Mouse (Mus musculus) limb, embryonic 10.5 days (tissue): ENCODE results near the gene Gm12695. TPM values are rescaled to one million over a fixed set of nuclear protein-coding genes. Genes with fewer than 3 reads are reported as not detected.

ENCODE experiments used
- DNase-seq: peaks from one replicate; pipeline ENCODE4 v3.0.0-alpha.2; 2017; ENCODE audit warnings: low spot score
- H3K27ac ChIP-seq: fragments of 300-500 bp; sonication (generic); 2 replicates; pipeline ENCODE4 v1.5.1; 2016; ENCODE audit warnings: mild to moderate bottlenecking
- H3K27me3 ChIP-seq: fragments of 300-500 bp; sonication (generic); 2 replicates; pipeline ENCODE4 v1.6.1; 2016; ENCODE audit warnings: low read depth, mild to moderate bottlenecking; ENCODE audit not compliant: poor library complexity, severe bottlenecking
- H3K36me3 ChIP-seq: fragments of 300-500 bp; sonication (generic); 2 replicates; pipeline ENCODE4 v1.6.1; 2016; ENCODE audit warnings: mild to moderate bottlenecking, moderate library complexity
- H3K4me1 ChIP-seq: fragments of 300-500 bp; sonication (generic); 2 replicates; pipeline ENCODE4 v1.6.1; 2016
- H3K4me3 ChIP-seq: fragments of 300-500 bp; sonication (generic); 2 replicates; pipeline ENCODE4 v1.5.1; 2016; ENCODE audit warnings: mild to moderate bottlenecking, moderate library complexity
- H3K9me3 ChIP-seq: fragments of 300-500 bp; sonication (generic); replicated peaks from 2 replicates; pipeline ENCODE4 v1.6.1; 2016; ENCODE audit warnings: mild to moderate bottlenecking
- WGBS: fragments of 180-500 bp; shearing (Covaris S2); methylation state at CpG from one replicate; pipeline ENCODE4 v1.1.7; 2016; 5-methylcytosine and 5-hydroxymethylcytosine counted together
- polyA plus RNA-seq: library from polyadenylated mRNA; unstranded; fragments of >200 nt; fragmentation: Nextera tagmentation; extraction: Ambion mirVana; gene quantifications from 2 replicates; pipeline ENCODE4 v1.2.1, GENCODE M21; 2016

Gene Gm12695
- polyA plus RNA-seq: not detected in 2 replicates

DNA sequence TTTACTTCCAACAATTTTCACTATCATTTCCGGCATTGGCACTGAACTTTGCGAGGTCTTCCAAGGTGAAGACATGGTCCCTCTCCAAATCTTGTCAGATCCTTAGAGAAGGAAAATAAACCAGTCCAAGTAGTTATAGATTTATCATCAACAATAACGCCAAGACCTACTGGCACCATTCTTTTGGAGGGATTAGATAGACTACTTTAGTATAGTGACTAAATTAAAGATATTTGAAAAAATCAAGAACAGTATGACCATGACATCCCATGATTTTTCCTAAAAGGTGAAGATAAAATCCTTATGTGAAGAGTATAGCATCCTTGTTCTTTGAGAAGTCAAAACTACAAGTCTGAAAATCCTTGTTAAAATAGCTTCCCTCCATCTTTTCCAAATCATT lies at the start of gene Gm12695:
Gene Gm12695, minus strand, starts transcription at position 101 of the 400 bp plus-strand sequence.
- WGBS: 94% methylated on average over 3 of the region's 3 CpGs
- Histone ChIP-seq H3K4me3 (no peak within 1 kb of the TSS), H3K27ac (no peak within 1 kb of the TSS), H3K9me3 (no peaks in the 10 kb centered on the region), H3K36me3 (no peaks in the 10 kb centered on the region), H3K4me1 (peaks cover 13% of the 10 kb centered on the region), H3K27me3 (no peaks in the 10 kb centered on the region)
- no peak for DNase-seq

DNA sequence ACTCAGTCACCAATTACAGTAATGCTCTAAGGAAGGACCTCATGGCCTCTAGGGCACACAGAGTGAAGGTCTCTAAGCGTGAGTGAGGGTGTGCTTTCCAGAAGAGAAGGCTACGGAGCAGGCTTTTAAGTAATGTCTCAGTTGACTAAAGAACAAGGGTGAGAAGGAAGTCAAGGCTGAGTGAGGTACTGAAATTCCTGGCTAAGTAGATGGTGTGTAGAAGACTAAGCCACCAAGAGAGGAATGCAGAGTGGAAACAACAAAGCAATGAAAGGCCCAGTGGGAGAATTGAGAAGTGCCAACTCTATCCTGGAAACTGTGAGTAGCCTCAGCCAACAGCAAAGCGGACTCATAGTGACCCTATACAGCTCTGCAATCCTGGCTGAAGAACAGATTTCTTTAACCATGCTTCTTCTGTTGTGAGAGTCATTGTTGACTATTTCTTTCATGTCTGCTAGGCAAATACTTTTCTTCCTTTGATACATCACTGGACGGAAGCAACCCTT lies 40.6 kb upstream of the Gm12695 start:
- WGBS: 91% methylated on average over 4 of the region's 4 CpGs
- DNase-seq: no peak
- Histone ChIP-seq H3K9me3 (no peaks in the 10 kb centered on the region), H3K27me3 (no peaks in the 10 kb centered on the region), H3K4me1 (no peaks in the 10 kb centered on the region), H3K27ac (no peak overlapping the region), H3K36me3 (no peaks in the 10 kb centered on the region), H3K4me3 (no peak overlapping the region)

DNA sequence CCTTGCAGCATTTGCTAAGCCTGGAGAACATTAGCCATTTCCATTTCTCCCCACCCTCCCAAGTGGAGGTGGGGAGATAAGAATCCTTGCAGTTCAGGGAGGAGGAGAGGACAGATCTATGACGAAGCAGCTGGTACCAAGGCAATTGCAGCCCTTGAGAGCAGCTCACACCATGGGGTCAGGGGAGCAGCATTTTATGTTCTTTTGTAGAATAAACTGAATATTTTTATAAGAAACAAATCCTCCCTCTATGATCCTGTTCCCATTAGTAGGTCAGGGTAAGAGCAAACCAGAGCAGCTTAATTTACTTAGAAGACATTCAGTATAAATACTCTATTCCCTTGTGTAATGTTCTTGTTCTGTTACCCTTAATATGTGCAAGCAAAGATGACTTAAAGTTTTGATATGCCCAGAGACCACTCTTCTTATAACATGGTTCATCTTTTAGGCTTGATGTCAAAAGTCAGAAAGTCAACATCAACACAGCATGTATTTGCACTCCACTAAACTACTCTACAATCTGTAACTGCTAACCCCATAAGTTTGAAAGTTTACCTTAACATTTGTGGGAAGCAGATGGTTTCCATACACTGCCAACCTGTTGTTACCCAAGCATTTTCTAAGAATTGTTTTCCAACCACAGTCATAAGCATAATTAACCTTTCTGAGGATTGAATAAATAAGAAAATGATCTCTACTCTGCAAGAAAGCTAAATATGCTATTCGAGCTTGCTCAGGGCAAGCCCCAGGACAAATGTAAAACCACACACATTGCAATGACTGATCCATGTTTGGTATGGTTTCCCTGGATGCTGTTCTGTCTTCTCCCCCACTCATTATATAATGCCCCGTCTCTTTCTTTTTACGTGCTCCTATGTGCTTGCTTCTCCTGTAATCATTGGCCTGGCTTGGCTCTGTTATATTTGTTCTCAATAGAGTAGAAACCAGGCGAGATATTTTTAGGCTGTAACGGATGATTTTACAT lies 22.1 kb upstream of the Gm12695 start:
- Histone ChIP-seq H3K4me1 (no peaks in the 10 kb centered on the region), H3K27ac (no peak overlapping the region), H3K27me3 (no peaks in the 10 kb centered on the region), H3K9me3 (no peaks in the 10 kb centered on the region), H3K4me3 (no peak overlapping the region), H3K36me3 (no peaks in the 10 kb centered on the region)
- DNase-seq: no peak
- WGBS: 82% methylated on average over 6 of the region's 6 CpGs

DNA sequence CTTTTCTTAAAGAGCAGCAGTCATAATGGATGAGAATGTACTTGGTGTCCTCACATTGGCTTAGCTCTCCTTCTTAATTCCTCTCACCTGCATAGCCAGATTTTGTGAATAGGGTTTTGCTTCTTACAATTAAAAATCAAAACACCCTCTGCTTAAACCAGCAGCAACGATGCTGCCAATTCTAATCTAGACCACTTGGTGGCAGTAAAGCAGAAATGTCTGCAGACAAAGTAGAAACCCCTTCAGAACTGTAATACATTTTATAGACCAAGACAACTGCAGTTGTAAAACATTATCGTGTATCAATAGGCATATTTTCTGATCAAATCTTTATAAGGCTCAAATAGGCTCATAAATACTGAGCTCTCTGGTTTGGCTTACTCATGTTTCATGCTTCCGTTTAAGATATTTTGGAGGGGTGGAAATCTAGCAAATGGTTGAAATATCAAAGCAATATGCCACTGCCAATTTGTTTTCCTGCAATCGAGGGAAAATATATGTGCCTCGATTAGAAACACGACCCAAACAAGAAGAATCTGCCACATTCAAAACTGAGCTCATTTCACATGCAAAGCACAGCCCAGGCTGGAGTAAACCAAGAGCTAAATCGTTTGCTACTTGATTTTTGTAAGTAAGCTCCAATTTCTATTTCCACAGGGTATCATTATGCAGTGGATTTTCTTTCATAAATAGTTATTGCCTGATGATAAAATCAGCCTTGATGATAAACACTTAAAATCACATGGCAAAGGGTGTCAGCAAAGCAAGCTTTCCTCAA lies 14.6 kb upstream of the Gm12695 start:
- no peaks in the 10 kb centered on the region for H3K36me3 ChIP-seq
- DNase-seq: no peak
- 49% methylated on average over 7 of the region's 7 CpGs for WGBS
- no peak overlapping the region for H3K27ac ChIP-seq
- no peak overlapping the region for H3K4me3 ChIP-seq
- H3K9me3 ChIP-seq: no peaks in the 10 kb centered on the region
- H3K4me1 ChIP-seq: no peaks in the 10 kb centered on the region
- no peaks in the 10 kb centered on the region for H3K27me3 ChIP-seq

DNA sequence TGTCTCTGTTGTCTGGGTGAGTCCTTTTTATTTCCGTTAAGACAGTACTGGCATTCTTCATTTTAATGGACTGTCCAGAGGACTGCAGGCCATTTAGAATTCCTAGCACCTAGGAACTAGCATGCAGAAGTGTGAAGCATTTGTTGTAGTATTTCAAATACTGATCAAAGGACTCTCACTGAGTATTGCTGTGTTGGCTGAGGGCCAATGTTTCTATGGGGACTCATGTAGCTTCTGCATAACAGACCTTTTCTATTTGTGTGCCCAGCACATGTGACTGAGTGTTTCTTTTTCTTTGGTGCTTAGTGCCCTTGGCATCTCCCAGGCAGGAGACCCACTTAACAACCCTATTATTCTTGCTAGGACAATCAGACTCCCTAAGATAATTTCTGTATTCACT lies 12.6 kb upstream of the Gm12695 start:
- no peak overlapping the region for H3K27ac ChIP-seq
- H3K4me3 ChIP-seq: no peak overlapping the region
- no peaks in the 10 kb centered on the region for H3K4me1 ChIP-seq
- no peak for DNase-seq
- WGBS: 75% methylated on average over 1 of the region's 1 CpGs
- H3K36me3 ChIP-seq: no peaks in the 10 kb centered on the region
- no peaks in the 10 kb centered on the region for H3K27me3 ChIP-seq
- no peaks in the 10 kb centered on the region for H3K9me3 ChIP-seq

DNA sequence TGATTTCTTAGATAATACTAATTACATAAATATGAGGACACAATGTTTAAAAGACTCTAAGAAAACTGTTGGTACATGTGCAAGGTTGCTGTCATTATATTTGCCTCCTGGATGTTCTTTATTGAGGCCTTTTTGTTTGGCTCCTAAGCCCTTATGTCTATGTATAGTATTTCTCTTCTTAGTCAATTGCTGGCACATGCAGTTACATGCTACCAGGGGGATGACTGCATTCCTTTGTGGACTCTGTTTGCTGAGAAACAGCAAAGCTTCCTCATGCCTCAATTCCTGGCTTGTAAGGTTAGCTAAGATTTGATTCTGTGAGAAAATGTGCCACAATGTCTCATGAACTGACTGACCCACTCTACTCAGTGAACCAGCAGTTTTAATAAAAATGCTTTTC lies 6.3 kb upstream of the Gm12695 start:
- H3K36me3 ChIP-seq: no peaks in the 10 kb centered on the region
- no peak for DNase-seq
- peaks cover 12% of the 10 kb centered on the region for H3K4me1 ChIP-seq
- no peaks in the 10 kb centered on the region for H3K9me3 ChIP-seq
- H3K4me3 ChIP-seq: no peak overlapping the region
- H3K27ac ChIP-seq: no peak overlapping the region
- no peaks in the 10 kb centered on the region for H3K27me3 ChIP-seq

DNA sequence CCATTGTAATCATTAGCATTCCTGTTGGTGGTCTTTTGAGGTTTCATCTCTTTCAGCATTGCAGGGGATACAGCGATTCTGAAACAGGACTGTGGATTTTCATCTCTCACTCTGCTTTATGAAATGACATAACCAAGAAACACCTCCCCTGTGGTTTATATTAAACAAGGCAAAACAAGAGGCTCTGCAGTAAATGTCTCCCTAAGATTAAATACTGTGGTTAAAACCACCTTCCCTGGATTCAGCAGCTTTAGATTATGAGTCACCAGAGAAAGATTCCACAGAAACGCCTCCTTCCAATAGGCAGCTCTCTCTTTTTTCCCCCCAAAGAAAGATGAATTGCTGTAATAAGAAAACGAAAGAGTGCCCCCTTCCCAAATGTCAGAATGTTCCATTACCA lies 4.9 kb upstream of the Gm12695 start:
- no peaks in the 10 kb centered on the region for H3K27me3 ChIP-seq
- H3K9me3 ChIP-seq: no peaks in the 10 kb centered on the region
- H3K4me3 ChIP-seq: no peak overlapping the region
- DNase-seq: no peak
- H3K27ac ChIP-seq: no peak overlapping the region
- H3K36me3 ChIP-seq: no peaks in the 10 kb centered on the region
- WGBS: 59% methylated on average over 3 of the region's 3 CpGs
- H3K4me1 ChIP-seq: peaks cover 13% of the 10 kb centered on the region

DNA sequence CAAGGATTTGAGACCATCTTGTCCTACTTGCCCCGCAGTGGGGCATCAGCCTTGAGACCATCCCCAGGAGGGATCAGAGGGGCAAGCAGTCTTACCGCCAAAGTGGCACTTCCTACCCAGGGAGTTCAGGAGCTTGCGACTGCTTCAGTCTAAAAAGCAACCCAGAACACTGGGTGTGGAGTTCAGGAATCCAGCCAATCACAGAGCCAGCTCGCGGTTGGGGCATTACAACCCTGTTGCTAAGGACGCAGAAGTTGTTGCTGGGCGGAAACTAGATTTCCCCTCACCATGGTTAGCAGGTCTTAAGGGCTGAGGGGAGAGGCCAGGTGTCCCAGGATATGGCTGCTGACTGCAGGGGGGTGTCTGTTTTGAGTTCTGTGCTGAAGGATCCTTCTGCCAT lies 1.6 kb upstream of the Gm12695 start:
- no peaks in the 10 kb centered on the region for H3K9me3 ChIP-seq

DNA sequence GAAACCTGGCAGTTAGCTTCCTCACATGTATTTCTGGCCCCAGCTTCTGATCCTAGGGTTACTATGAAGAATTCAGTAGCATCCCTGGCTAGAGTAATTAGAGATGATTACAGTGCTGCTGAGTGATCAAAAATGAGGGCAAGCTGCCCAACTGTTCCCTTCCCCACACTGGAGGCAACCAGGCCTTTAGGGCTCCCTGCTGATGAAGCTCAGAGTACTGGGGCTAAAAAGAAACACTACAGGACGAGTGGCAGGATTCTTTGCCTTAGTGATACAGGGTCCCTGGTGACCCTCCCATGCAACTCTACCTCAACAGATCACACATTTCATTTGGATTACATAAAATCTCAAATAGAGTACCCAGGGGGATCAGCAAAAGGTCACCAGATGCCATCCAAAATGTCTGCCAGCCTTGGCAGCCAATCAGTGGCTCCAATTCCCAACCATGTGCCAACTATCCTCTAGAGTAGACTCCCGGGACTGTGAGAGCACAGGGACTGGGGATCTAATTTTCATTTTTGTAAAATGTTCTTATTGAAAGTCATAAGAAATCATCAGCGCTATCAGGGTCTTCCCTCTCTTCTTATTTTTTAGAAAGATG lies 11.9 kb downstream of the Gm12695 start:
- Histone ChIP-seq H3K4me3 (no peak overlapping the region), H3K9me3 (no peaks in the 10 kb centered on the region), H3K36me3 (no peaks in the 10 kb centered on the region), H3K27me3 (no peaks in the 10 kb centered on the region), H3K4me1 (no peaks in the 10 kb centered on the region), H3K27ac (no peak overlapping the region)
- no peak for DNase-seq
- 82% methylated on average over 3 of the region's 3 CpGs for WGBS

More for the DNA sequence above, 1.6 kb upstream of the Gm12695 start:
- no peak overlapping the region for H3K4me3 ChIP-seq
- H3K4me1 ChIP-seq: peaks cover 13% of the 10 kb centered on the region
- H3K36me3 ChIP-seq: no peaks in the 10 kb centered on the region
- no peak overlapping the region for H3K27ac ChIP-seq
- H3K27me3 ChIP-seq: no peaks in the 10 kb centered on the region
- 13% methylated on average over 7 of the region's 7 CpGs for WGBS
- peak; percentile 40 for DNase-seq

DNA sequence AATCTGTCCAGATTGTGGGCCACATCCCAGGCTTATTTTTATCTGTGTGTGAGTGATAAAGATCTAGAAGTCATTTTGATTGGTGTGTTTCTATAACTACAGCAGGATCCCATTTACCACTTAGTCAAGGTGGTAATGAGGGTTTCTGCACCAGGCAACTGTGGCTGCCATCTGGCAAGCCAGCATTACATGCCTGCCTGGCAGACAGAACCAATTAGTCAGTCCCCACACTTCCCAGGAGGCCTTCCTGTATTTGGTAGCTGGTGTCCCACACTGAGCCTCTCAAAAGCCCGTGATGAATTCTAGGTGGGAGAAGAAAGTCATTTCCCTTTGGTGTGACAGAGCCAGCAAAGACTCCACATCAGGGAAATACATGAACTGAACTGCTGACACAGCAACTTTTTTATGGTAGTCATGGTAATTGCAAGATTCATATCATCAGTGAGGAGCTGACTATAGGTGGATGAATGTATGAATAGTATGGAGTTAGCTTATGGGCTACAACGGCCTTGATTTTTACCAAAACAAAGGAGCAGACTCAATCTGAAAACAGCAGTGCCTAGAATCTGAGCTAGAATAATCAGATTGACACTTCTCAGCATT lies 18.5 kb downstream of the Gm12695 start:
- H3K4me1 ChIP-seq: peaks cover 8% of the 10 kb centered on the region
- WGBS: 51% methylated on average over 2 of the region's 2 CpGs
- no peaks in the 10 kb centered on the region for H3K36me3 ChIP-seq
- H3K4me3 ChIP-seq: no peak overlapping the region
- no peaks in the 10 kb centered on the region for H3K27me3 ChIP-seq
- H3K9me3 ChIP-seq: no peaks in the 10 kb centered on the region
- peak; percentile 50 for DNase-seq
- peak overlapping the region; percentile 61 for H3K27ac ChIP-seq

DNA sequence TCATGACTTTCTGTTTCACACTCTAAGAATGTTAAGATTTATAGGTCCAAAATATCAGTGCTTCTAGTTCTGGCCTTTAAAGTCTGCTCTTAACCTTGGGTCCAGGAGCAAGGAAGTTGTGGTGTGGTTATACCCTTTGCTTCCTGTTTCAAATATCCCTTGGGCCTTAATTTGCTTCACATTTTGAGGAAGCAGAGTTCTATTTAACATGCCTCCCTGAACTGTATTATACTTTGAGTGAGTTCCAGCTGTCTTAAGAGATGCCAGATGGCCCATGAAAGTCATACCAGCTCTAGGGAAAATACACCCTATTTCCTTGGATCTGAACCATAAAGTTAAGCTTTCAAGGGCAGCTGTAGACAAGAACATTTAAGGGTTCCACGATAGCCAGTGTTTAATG lies 33.0 kb downstream of the Gm12695 start:
- Histone ChIP-seq H3K9me3 (no peaks in the 10 kb centered on the region), H3K4me3 (no peak overlapping the region), H3K36me3 (no peaks in the 10 kb centered on the region), H3K27me3 (no peaks in the 10 kb centered on the region), H3K4me1 (peaks cover 15% of the 10 kb centered on the region; the same call in 1 of the 2 replicates), H3K27ac (no peak overlapping the region)
- WGBS: 51% methylated on average over 1 of the region's 1 CpGs
- DNase-seq: no peak

DNA sequence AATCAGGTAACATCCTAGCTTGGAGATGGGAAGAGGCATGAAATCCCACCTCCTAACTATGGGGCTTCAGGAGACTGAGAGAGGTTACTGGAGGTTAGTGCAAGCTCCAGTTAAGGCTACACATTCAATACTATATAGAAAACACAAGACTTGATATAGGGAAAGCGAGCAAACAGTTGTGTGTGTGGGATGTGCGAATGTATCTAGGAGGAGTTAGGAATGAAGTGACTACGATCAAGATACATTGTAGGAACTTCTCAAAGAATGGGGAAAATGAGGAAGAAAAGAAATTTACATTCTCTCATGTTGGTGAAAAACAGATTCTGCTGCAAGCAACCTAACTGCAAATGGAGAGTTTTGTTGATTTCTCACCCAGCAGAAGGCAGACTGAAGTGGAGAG lies 44.5 kb downstream of the Gm12695 start:
- WGBS: 95% methylated on average over 3 of the region's 3 CpGs
- no peaks in the 10 kb centered on the region for H3K36me3 ChIP-seq
- no peaks in the 10 kb centered on the region for H3K27me3 ChIP-seq
- H3K4me3 ChIP-seq: no peak overlapping the region
- peaks cover 4% of the 10 kb centered on the region; the same call in 1 of the 2 replicates for H3K4me1 ChIP-seq
- no peak overlapping the region for H3K27ac ChIP-seq
- no peak for DNase-seq
- no peaks in the 10 kb centered on the region for H3K9me3 ChIP-seq
